Mouse (Mus musculus) embryonic facial prominence, embryonic 15.5 days (tissue): Measurements from ENCODE around the gene Pnkd. TPM values are rescaled to one million over a fixed set of nuclear protein-coding genes. Genes with fewer than 3 reads are reported as not detected.

Experiments used
- ATAC-seq: fragments of 200-750 bp; cut with Nextera tagmentation; 2 replicates; pipeline ENCODE4 v1.8.0; 2017; ENCODE audit warnings: low read depth, moderate TSS enrichment; ENCODE audit not compliant: insufficient number of reproducible peaks, low FRiP score, low TSS enrichment
- H3K27ac ChIP-seq: fragments of 300-500 bp; sonication (generic); replicated peaks from 2 replicates; pipeline ENCODE4 v1.5.1; 2015; ENCODE audit warnings: mild to moderate bottlenecking, inconsistent platforms
- H3K27me3 ChIP-seq: fragments of 300-500 bp; sonication (generic); 2 replicates; pipeline ENCODE4 v1.6.1; 2015; ENCODE audit warnings: inconsistent platforms
- H3K36me3 ChIP-seq: fragments of 300-500 bp; sonication (generic); 2 replicates; pipeline ENCODE4 v1.6.1; 2015; ENCODE audit warnings: mild to moderate bottlenecking, inconsistent platforms
- H3K4me1 ChIP-seq: fragments of 300-500 bp; sonication (generic); 2 replicates; pipeline ENCODE4 v1.6.1; 2015; ENCODE audit warnings: inconsistent platforms
- H3K4me2 ChIP-seq: fragments of 300-500 bp; sonication (generic); replicated peaks from 2 replicates; pipeline ENCODE4 v1.6.1; 2015; ENCODE audit warnings: mild to moderate bottlenecking, inconsistent platforms
- H3K4me3 ChIP-seq: fragments of 300-500 bp; sonication (generic); replicated peaks from 2 replicates; pipeline ENCODE4 v1.5.1; 2015; ENCODE audit warnings: mild to moderate bottlenecking, inconsistent platforms
- H3K9ac ChIP-seq: fragments of 300-500 bp; sonication (generic); 2 replicates; pipeline ENCODE4 v1.6.1; 2015; ENCODE audit warnings: inconsistent platforms
- H3K9me3 ChIP-seq: fragments of 300-500 bp; sonication (generic); replicated peaks from 2 replicates; pipeline ENCODE4 v1.6.1; 2016; ENCODE audit warnings: inconsistent platforms
- whole genome bisulfite sequencing: fragments of 180-500 bp; shearing (Covaris S2); methylation state at CpG from one replicate; pipeline ENCODE4 v1.1.7; 2015; 5-methylcytosine and 5-hydroxymethylcytosine counted together
- polyA plus RNA-seq: library from polyadenylated mRNA; unstranded; fragments of >200 nt; fragmentation: Nextera tagmentation; extraction: Ambion mirVana; gene quantifications from 2 replicates; pipeline ENCODE4 v1.2.1, GENCODE M21; 2015

Gene Pnkd
- polyA plus RNA-seq, 1 experiment from 2014 or later, result 130 TPM

DNA sequence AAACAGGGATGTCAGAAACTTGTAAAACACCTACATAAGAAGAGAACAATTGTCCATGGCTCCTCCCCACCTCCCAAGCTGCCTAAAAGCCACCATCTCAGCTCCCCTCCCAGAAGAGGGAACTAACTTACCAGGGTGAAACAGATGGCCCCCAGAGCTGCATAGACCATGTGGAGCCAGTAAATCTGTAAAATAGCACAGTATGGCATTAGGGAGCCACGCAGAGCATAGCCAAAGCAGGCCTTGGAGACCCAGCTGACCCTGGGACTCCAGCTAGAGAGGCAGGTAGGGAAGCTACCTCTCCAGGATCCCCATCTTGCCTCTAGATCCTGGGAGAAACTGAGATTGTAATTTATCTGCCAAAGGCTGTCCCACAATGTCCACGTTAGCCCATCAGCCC, 5.0 kb downstream of the Pnkd start:
- no peak for ATAC-seq
- Histone ChIP-seq H3K4me2 (no peak overlapping the region), H3K9me3 (no peaks in the 10 kb centered on the region), H3K4me3 (no peak overlapping the region), H3K9ac (no peak overlapping the region), H3K27me3 (no peaks in the 10 kb centered on the region), H3K36me3 (peaks cover 56% of the 10 kb centered on the region), H3K27ac (0 out of 2 replicates have a peak overlapping the region, but pooled peaks have one; percentile 5), H3K4me1 (peaks cover 28% of the 10 kb centered on the region)
- 83% methylated on average over 2 of the region's 2 CpGs for WGBS

DNA sequence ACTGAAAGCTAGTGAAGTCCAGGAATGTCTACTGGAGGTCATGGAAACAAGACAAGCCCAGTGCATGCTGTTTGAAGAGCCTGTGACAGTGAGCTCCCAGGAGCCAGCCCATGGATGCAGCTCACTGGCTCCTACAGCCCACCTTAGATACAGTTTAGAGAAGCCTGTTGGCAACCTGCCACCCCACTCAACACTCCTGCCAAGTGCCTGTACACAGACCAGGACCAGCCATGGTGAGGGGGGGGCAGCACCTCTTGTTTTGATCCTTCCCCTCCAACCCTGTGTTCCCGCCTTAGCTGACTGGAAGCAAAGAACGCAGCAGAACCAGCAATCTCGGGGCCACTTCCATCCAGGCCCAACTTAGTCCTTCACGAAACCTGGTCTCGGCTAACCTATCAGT, 5.4 kb downstream of the Pnkd start:
- Histone ChIP-seq H3K9me3 (no peaks in the 10 kb centered on the region), H3K4me1 (peaks cover 32% of the 10 kb centered on the region), H3K9ac (no peak overlapping the region), H3K4me2 (no peak overlapping the region), H3K27ac (no peak overlapping the region), H3K27me3 (no peaks in the 10 kb centered on the region), H3K36me3 (peaks cover 56% of the 10 kb centered on the region), H3K4me3 (no peak overlapping the region)
- ATAC-seq, result no peak
- WGBS, result 87% methylated on average over 5 of the region's 5 CpGs

DNA sequence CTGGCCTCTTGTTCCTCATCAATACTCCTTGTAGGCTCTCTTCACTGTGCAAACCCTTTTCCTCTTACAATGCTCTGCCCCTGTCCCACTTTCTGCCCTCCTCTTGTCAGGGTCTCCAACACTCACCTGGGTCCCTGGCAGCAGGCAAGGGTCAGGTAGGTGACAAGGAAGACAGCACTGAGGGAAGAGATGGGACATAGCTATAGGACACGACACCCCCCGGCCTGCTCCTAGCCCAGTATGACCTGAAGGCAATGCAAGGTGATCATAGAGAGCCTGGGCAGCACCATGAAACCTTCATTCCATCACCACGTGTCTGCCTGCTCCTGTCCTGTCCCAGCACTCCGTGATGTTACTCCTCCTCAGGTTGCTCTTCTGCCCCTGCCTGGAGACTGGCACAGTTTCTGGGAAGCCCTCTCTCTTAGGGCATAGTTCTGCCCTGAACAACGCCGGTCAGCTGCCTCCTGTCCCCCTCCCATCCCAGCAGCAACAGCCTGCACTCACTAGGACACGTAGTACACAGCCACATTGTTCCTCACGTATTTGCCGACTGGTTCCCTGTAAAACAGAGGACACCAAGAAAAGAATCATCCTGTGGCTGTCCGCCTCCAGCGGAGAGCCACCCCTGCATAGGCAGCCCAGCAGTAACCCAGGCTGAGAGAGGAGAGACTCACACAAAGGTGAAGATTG, 7.7 kb downstream of the Pnkd start:
- Histone ChIP-seq H3K36me3 (peaks cover 56% of the 10 kb centered on the region), H3K27me3 (no peaks in the 10 kb centered on the region), H3K4me1 (peaks cover 43% of the 10 kb centered on the region), H3K4me3 (no peak overlapping the region), H3K27ac (no peak overlapping the region), H3K4me2 (no peak overlapping the region), H3K9me3 (no peaks in the 10 kb centered on the region), H3K9ac (no peak overlapping the region)
- ATAC-seq, result no peak
- WGBS, result 86% methylated on average over 11 of the region's 11 CpGs

DNA sequence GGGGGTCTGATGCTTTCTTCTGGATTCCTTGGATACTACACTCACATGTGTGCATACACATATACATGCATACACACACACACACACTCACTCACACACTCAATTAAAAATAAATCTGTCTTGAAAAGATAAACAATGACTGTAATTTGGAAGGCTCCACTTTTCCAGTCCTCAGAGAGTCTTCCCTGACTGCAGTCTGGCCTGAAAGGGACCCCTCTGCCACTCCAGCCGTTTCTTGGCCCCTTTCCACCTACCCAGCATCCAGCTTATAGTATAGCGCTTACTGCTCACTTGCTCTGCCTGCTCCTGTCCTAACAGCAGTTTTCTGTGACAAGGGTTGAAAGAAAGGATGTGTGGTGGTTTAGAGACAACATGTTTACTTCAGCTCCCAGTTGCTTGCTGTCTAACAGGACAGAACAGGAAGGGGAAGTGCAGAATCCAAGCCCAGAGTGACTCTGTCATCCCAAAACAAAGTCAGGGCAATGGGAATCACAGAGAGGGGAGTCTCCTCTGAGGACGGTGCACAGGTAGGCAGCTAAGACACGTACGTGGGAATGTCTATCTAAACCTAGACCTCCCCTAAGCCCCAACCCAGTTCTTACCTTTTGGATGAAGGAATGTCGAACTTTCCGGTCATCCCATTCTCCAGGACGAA, 8.7 kb downstream of the Pnkd start:
- H3K4me1 ChIP-seq, result peaks cover 48% of the 10 kb centered on the region
- peaks cover 56% of the 10 kb centered on the region for H3K36me3 ChIP-seq
- no peak for ATAC-seq
- no peaks in the 10 kb centered on the region for H3K27me3 ChIP-seq
- no peak overlapping the region for H3K4me2 ChIP-seq
- H3K27ac ChIP-seq, result peak overlapping the region; percentile 41; the same call in 1 of the 2 replicates
- H3K9me3 ChIP-seq, result no peaks in the 10 kb centered on the region
- H3K4me3 ChIP-seq, result no peak overlapping the region
- no peak overlapping the region for H3K9ac ChIP-seq
- 86% methylated on average over 8 of the region's 8 CpGs for WGBS

DNA sequence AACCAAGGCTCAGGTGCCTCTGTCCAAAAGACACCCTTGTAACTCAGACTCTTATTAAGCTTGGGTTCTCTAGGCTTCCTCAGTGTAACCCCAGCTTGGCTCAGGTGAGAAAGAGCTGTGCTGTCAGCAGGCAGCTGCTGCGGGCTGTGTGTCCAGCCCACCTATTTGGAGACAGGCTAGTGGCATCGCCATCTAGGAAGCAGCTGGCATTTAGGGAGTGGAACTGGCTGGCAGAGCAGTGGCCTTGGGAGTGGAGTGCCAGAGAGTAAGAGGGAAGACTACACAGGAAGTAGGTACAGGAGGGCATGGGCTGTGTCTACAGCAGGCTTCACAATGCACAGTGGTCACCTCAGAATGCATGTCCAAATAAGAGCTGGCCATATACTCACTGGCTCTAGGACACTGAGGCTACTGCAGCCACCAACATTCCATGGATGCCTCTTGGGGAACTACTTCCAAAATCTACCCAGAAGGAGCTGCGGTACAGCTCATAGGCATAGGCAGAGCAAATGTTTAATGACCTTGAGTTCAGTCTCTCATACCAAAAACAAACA, 9.4 kb downstream of the Pnkd start:
- no peak for ATAC-seq
- Histone ChIP-seq H3K4me3 (no peak overlapping the region), H3K9ac (no peak overlapping the region), H3K4me1 (peaks cover 49% of the 10 kb centered on the region), H3K27me3 (no peaks in the 10 kb centered on the region), H3K27ac (no peak overlapping the region), H3K4me2 (no peak overlapping the region), H3K9me3 (no peaks in the 10 kb centered on the region), H3K36me3 (peaks cover 48% of the 10 kb centered on the region)
- 92% methylated on average over 3 of the region's 3 CpGs for WGBS

DNA sequence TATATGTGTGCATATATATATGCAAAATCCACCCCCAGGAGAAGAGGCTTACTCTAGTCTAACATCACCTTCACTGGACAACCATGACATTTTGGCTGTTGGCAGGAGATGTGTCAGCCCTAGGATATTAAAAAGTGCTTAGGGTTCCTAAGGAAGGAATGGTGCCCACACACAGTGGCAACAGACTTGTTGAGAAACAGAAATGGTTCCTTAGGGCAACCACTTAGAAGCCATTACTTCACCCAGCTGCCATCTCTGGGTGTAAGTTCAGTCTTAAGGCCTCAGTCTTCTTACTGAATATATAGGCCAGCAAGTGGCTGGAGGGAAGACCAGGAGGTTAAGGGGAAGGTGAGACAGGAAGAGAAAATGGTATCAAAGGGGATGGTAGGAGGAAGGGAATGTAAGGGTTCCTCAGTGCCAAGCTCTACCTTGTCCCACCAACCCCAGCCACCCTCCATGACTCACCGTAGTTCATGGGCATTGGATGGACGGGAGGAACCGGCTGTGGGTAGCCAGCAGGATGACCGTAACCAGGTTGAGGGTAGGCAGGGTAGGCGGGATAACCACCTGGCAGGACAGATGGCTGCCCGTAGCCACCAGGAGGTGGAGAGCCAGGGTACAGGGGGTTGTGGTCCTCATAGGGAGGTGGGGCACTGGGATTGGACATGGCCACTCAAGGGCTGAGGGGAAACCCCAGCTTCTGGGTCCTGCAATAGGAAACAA, 10.2 kb downstream of the Pnkd start:
- H3K4me3 ChIP-seq, result no peak overlapping the region

DNA sequence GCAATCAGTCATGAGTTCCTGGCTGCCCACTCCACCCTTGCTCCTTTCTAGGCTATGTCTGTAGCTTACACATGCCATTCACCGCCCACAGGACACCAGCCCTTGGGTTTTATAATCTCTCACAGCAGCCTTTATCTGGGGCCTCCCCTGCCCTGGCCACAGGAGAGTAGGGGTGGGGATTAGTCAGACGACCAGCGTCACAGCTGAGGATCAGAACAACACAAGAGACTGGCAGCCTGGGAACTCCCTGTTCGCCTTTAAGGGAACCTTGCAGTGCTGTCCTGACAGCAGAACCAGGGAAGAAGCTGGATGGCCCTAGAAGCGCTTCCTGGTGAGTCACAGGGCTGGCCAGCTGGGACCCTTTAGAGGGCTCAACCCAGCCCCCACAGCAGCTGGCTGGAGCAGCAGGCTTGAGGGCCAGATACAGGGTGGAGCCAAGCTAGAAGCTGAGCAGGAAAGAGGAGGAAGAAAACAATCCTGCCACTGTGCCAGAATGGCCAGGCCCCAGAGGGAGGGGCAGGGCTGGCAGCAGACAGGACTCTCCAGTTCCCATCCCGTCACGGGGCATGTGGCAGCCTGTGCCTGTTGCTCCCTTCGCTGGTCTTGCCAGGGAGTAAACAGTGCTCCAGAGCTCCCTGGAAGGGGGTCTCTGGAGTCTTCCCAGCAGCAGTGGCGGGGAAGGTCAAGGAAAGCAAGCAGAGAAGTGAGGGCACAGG, 10.9 kb downstream of the Pnkd start:
- H3K9ac ChIP-seq, result peak overlapping the region; percentile 21; the same call in 1 of the 2 replicates
- no peaks in the 10 kb centered on the region for H3K9me3 ChIP-seq
- peak; percentile 91 for ATAC-seq
- H3K27me3 ChIP-seq, result no peaks in the 10 kb centered on the region
- peak overlapping the region; percentile 17; the same call in 1 of the 2 replicates for H3K4me3 ChIP-seq
- H3K36me3 ChIP-seq, result peaks cover 34% of the 10 kb centered on the region
- peaks cover 52% of the 10 kb centered on the region for H3K4me1 ChIP-seq
- peak overlapping the region; percentile 43 for H3K4me2 ChIP-seq
- H3K27ac ChIP-seq, result peak overlapping the region; percentile 99
- 9% methylated on average over 9 of the region's 9 CpGs for WGBS

More for the DNA sequence above, 10.2 kb downstream of the Pnkd start:
- peak overlapping the region; percentile 43 for H3K4me2 ChIP-seq
- H3K36me3 ChIP-seq, result peaks cover 41% of the 10 kb centered on the region
- no peak for ATAC-seq
- H3K4me1 ChIP-seq, result peaks cover 56% of the 10 kb centered on the region
- H3K9ac ChIP-seq, result no peak overlapping the region
- peak overlapping the region; percentile 99 for H3K27ac ChIP-seq
- H3K27me3 ChIP-seq, result no peaks in the 10 kb centered on the region
- no peaks in the 10 kb centered on the region for H3K9me3 ChIP-seq
- 82% methylated on average over 6 of the region's 6 CpGs for WGBS

DNA sequence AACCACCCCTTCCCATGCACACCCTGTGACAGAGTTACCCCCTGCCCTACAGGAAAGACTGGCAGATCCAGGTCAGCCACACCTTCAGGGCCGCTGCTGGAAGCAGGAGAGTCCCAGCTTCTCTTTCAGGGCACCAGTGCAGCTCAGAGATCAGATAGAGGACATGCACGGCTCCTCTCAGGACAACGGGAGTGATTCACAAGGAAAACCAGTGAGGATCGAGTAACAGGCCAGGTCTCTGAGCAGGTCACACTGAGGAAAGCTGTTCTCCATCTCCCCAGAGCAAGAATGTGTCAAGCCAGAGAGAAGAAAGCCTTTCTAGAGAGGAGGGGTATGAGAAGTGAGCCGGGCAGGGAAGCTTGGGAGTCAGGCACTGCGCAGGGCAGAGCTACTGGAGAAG, 11.7 kb downstream of the Pnkd start:
- Histone ChIP-seq H3K9ac (peak overlapping the region; percentile 21; the same call in 1 of the 2 replicates), H3K27me3 (no peaks in the 10 kb centered on the region), H3K27ac (peak overlapping the region; percentile 99), H3K4me3 (peak overlapping the region; percentile 17; the same call in 1 of the 2 replicates), H3K4me2 (peak overlapping the region; percentile 43), H3K9me3 (no peaks in the 10 kb centered on the region), H3K36me3 (peaks cover 27% of the 10 kb centered on the region), H3K4me1 (peaks cover 58% of the 10 kb centered on the region)
- no peak for ATAC-seq
- 27% methylated on average over 6 of the region's 6 CpGs for WGBS

DNA sequence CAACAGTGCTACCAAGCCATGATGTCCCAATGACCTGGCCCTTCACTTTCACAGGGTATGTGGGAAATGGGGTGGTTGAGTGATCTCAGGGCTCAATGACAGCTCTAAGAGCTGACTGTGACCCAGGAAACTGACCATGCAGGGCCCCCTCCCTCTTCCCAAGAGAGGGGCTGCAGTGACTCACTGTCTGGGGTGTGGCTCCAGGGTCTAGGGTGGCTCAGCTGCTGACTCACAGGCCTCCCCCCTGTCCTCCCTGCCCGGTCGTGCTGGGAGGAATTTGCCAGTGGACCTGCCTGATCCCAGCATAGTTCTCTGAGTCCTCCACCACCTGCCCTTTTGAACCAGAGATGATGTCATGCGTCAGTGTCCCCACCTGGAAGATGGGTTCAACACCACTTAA, 12.5 kb downstream of the Pnkd start:
- peaks cover 20% of the 10 kb centered on the region for H3K36me3 ChIP-seq
- H3K4me3 ChIP-seq, result no peak overlapping the region
- no peaks in the 10 kb centered on the region for H3K27me3 ChIP-seq
- H3K4me1 ChIP-seq, result peaks cover 66% of the 10 kb centered on the region
- H3K9me3 ChIP-seq, result no peaks in the 10 kb centered on the region
- WGBS, result 50% methylated on average over 3 of the region's 3 CpGs
- peak overlapping the region; percentile 99 for H3K27ac ChIP-seq
- no peak overlapping the region for H3K9ac ChIP-seq
- ATAC-seq, result no peak
- H3K4me2 ChIP-seq, result 0 out of 2 replicates have a peak overlapping the region, but pooled peaks have one; percentile 43

DNA sequence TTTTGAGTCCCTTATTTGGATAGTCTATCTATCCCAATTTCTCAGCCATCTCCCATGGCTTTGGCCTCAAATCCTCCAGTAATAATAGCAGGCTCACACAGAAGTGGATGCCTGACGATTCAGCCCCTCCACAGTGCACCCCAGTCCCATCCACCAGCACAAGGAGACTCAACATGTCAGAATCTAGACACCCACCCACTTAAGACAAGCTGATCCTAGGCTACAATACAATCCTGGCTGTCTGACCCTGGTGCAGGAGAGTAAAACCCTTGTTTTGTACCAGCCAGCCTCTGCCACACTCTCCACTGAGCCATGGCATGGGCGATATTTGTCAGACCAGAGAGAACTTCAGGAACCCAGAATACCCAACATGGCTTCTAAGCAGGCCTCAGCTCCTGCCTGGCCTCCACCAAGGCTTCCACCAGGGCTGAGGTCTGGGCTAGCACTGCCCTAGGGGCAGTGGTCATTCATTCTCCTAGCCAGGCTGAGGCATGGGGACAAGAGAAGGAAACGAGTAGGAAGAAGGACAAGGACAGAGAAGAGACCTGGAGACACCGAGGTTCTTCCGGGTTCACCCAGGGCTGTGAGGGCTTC, 13.5 kb downstream of the Pnkd start:
- WGBS, result 81% methylated on average over 5 of the region's 5 CpGs
- no peaks in the 10 kb centered on the region for H3K27me3 ChIP-seq
- H3K36me3 ChIP-seq, result peaks cover 10% of the 10 kb centered on the region
- peak overlapping the region; percentile 99; the same call in 1 of the 2 replicates for H3K27ac ChIP-seq
- no peak overlapping the region for H3K4me2 ChIP-seq
- H3K9ac ChIP-seq, result no peak overlapping the region
- ATAC-seq, result no peak
- H3K4me3 ChIP-seq, result no peak overlapping the region
- H3K4me1 ChIP-seq, result peaks cover 74% of the 10 kb centered on the region
- no peaks in the 10 kb centered on the region for H3K9me3 ChIP-seq
